Mouse (Mus musculus): ENCODE measurements around the gene Ikzf4.

DNA sequence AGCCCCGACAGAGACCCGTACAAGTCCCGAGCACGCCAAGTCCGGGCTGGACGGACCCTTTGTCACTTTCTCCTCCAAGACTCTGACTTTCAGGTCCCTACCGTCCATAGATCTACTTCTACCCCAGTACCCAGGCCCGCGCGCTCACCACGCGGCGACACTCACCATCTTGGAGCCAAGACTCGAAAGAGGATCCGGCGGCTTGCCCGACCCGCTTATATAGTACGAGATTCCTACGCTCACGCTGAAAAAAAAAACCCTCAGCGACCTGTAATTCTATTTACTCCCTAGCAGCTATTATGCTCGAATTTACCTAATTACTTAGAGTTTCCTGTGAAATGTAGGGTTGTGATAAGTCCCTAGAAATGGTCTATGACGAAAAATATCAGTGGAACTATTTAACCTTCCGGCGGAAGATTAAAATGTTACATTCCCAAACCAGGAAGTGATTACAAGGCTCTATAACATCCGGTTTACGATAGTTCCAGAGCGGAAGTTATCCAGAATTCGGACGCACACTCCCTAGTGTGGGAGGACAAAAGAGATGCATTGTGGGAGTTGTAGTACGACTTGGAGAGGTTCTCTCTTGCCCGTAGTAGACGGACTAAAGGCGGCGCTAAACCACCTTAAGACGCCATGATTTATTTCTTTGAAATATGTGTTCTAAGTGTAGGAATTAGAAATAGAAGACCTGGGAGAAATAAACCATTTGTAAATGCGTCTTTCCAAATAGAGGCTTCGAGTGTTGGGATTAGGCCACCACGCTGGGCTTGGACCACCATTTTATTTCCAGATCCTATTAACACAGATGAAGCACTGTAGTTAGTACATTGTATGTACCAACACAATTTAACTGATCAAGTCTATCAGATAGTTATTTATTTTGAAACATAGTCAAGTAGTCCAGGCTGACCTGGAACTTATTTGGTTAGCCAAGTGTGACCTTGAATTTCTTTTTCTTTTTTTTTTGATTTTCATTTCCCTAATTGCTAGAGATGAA is 19.2 kb downstream of the Ikzf4 start, which contains the start of gene Rps26:
- TF ChIP-seq POLR2A (IDR thresholded peaks at IDR 0.05; ENCODE audit: extremely low read depth, insufficient read depth, low read length) (peak; percentile 98), CTCF (IDR thresholded peaks at IDR 0.05; ENCODE audit: extremely low read depth, insufficient read depth, low read length) (peak; percentile 44; the same call in 1 of the 2 replicates)
